Mouse (Mus musculus) MEL (cell line): Measurements from ENCODE around the gene Plekhg5.

Source experiments
- CHD1 ChIP-seq: IDR thresholded peaks from 2 replicates; pipeline ENCODE4 v1.6.1; 2012; ENCODE audit warnings: low read depth, mild to moderate bottlenecking, inconsistent platforms, low read length, improper control_type of control experiment
- CTCF ChIP-seq, 3 experiments: IDR thresholded peaks in 2 of 3; conservative IDR thresholded peaks in 1 of 3; 2 replicates each; pipeline ENCODE4 v1.5.1; 2011 to 2012; ENCODE audit warnings: low read length in 3 of 3, low read depth in 2 of 3, mild to moderate bottlenecking in 2 of 3, improper control_type of control experiment in 1 of 3, inconsistent platforms in 1 of 3, mixed read lengths in 1 of 3, moderate library complexity in 1 of 3; ENCODE audit not compliant: control insufficient read depth in 1 of 3, insufficient read depth in 1 of 3, poor library complexity in 1 of 3, severe bottlenecking in 1 of 3
- EP300 ChIP-seq, 2 experiments: IDR thresholded peaks; 2 replicates each; pipeline ENCODE4 v1.6.1; 2011; ENCODE audit warnings: improper control_type of control experiment in 2 of 2, low read length in 2 of 2, low read depth in 1 of 2, mild to moderate bottlenecking in 1 of 2
- ETS1 ChIP-seq: IDR thresholded peaks from 2 replicates; pipeline ENCODE4 v1.6.1; 2012; ENCODE audit warnings: low read depth, mild to moderate bottlenecking, inconsistent platforms, low read length, improper control_type of control experiment, moderate library complexity
- MEF2A ChIP-seq: IDR thresholded peaks from 2 replicates; pipeline ENCODE4 v1.6.1; 2014; ENCODE audit warnings: low read depth, mild to moderate bottlenecking, inconsistent platforms, low read length, improper control_type of control experiment; ENCODE audit not compliant: poor library complexity, insufficient replicate concordance, severe bottlenecking; ENCODE audit errors: extremely low read depth
- NRF1 ChIP-seq: IDR thresholded peaks from 2 replicates; pipeline ENCODE4 v1.6.1; 2014; ENCODE audit warnings: low read depth, mild to moderate bottlenecking, inconsistent platforms, low read length, improper control_type of control experiment, moderate library complexity; ENCODE audit not compliant: poor library complexity, insufficient read depth, severe bottlenecking
- POLR2A ChIP-seq, 2 experiments: IDR thresholded peaks; 2 replicates each; pipeline ENCODE4 v1.6.1; 2011 to 2012; ENCODE audit warnings: low read length in 2 of 2, mild to moderate bottlenecking in 2 of 2, control low read depth in 1 of 2, improper control_type of control experiment in 1 of 2, low read depth in 1 of 2, moderate library complexity in 1 of 2; ENCODE audit not compliant: control insufficient read depth in 1 of 2, insufficient read depth in 1 of 2, poor library complexity in 1 of 2
- TCF12 ChIP-seq: IDR thresholded peaks from 2 replicates; pipeline ENCODE4 v1.6.1; 2014; ENCODE audit warnings: low read depth, mild to moderate bottlenecking, inconsistent platforms, low read length, improper control_type of control experiment, moderate library complexity
- ZKSCAN1 ChIP-seq: IDR thresholded peaks from 2 replicates; pipeline ENCODE4 v1.6.1; 2012; ENCODE audit warnings: low read depth, mild to moderate bottlenecking, inconsistent platforms, low read length, improper control_type of control experiment, moderate library complexity

DNA sequence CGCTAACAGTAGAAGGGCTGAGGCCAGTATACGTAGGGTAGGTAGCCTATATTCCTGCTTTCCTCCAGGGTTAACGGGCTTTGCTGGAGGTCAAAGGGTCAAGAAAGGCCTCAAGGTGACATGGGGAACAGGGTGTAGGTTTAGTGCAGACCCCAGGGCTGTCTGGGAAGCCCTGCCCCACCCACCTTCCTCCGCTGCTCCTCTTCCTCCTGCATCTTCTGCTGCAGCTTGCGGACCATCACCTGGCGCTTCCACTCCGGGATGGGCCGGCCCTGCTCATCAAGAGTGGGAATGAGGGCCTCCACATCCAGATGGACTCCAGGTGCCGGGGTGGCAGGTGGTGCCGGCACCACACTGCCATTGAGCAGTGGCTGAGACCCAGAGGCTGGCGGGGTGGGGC lies 55.6 kb downstream of the Plekhg5 start:
- no peak for TF ChIP-seq MEF2A
- TF ChIP-seq ZKSCAN1 = no peak
- TF ChIP-seq NRF1 = no peak
- no peak for TF ChIP-seq CHD1
- TF ChIP-seq CTCF (IDR thresholded peaks at IDR 0.05 in 2 of 3, conservative IDR thresholded peaks at IDR 0.05 in 1 of 3; ENCODE audit: control insufficient read depth in 1 of 3, insufficient read depth in 1 of 3, low read depth in 2 of 3, low read length in 3 of 3, poor library complexity in 1 of 3, severe bottlenecking in 1 of 3) = no peak
- TF ChIP-seq TCF12 = no peak
- no peak for TF ChIP-seq POLR2A (IDR thresholded peaks at IDR 0.05; ENCODE audit: control insufficient read depth in 1 of 2, insufficient read depth in 1 of 2, low read depth in 1 of 2, low read length in 2 of 2, poor library complexity in 1 of 2)
- TF ChIP-seq EP300 (IDR thresholded peaks at IDR 0.05; ENCODE audit: low read depth in 1 of 2, low read length in 2 of 2) = no peak
- TF ChIP-seq ETS1 = no peak
